ENCODE assay signal across 8 mouse cellular contexts in the genomic region with DNA sequence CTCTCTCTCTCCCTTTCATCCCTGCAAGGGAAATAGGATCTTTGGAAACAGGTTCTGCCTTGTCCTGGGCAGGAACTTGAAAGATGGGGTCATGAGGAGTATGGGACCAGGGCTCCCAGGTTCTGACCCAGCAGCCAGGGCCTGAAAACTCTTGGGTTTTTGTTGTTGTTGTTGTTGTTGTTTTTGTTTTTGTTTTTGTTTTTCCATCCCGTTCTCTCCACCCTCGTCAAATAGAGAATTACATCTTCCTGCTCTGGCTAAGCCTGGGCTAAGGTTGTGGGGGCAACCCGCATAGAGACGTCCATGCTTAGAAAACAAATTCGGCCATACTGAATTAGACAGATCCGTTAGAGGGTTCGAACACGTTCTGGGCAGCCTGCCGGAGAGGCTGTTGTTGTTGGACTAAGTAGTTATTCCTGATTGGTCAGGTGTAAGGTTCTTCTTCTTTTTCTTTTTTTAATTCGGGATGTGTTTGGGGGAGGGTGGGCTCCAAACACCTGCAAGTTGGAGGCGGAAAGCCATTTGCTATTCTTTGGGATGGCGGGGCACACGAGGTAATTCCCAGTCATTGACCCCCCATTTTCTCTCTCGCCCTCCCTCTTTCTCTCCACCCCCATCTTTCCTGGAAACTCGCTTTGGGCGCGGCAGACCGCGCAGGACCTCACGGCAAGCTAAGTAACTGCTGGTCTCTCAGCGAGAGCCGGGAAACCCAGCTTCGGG. TPM values are rescaled to one million over a fixed set of nuclear protein-coding genes. Genes with fewer than 3 reads are reported as not detected.
DNase-seq lines count a peak whose midpoint lies in the region; ATAC-seq and TF ChIP-seq lines count a peak whose summit lies in the region.

No protein-coding gene starts in this region.

- WGBS in lung, embryonic 14.5 days = 3% methylated on average over 23 of the region's 23 CpGs
- 3% methylated on average over 23 of the region's 23 CpGs for WGBS in heart, embryonic 12.5 days
- WGBS in limb, embryonic 14.5 days = 3% methylated on average over 23 of the region's 23 CpGs
- under 1% methylated on average over 23 of the region's 23 CpGs for WGBS in neural tube, embryonic 14.5 days

- peak overlapping the region; percentile 45 for H3K4me3 ChIP-seq in lung, embryonic 14.5 days (ENCODE audit: low read depth, low read length)
- H3K4me3 ChIP-seq in heart, embryonic 12.5 days = peak overlapping the region; percentile 57
- H3K4me3 ChIP-seq in limb, embryonic 14.5 days (replicated peaks; ENCODE audit: low read length) = peak overlapping the region; percentile 15; the same call in 1 of the 2 replicates
- H3K4me3 ChIP-seq in neural tube, embryonic 14.5 days (ENCODE audit: low read depth, low read length) = peak overlapping the region; percentile 13; the same call in 1 of the 2 replicates

- peak overlapping the region; percentile 88 for H3K27ac ChIP-seq in lung, embryonic 14.5 days (ENCODE audit: low read depth)
- H3K27ac ChIP-seq in heart, embryonic 12.5 days (ENCODE audit: poor library complexity, severe bottlenecking) = peak overlapping the region; percentile 89
- H3K27ac ChIP-seq in limb, embryonic 14.5 days (replicated peaks; ENCODE audit: low read depth, low read length) = no peak overlapping the region
- no peak overlapping the region for H3K27ac ChIP-seq in neural tube, embryonic 14.5 days (ENCODE audit: low read depth, low read length)

- H3K9ac ChIP-seq in lung, embryonic 14.5 days = peak overlapping the region; percentile 65
- peak overlapping the region; percentile 74 for H3K9ac ChIP-seq in heart, embryonic 12.5 days
- no peak overlapping the region for H3K9ac ChIP-seq in limb, embryonic 14.5 days (ENCODE audit: low read depth, low read length, severe bottlenecking)
- no peak overlapping the region for H3K9ac ChIP-seq in neural tube, embryonic 14.5 days (replicated peaks; ENCODE audit: low read depth, low read length)

- ATAC-seq in lung, embryonic 14.5 days (ENCODE audit: insufficient read depth) = no peak
- ATAC-seq in heart, embryonic 12.5 days (ENCODE audit: insufficient number of reproducible peaks, low FRiP score) = 0 out of 2 replicates have a peak, but pooled peaks have one; percentile 4
- no peak for ATAC-seq in limb, embryonic 14.5 days (ENCODE audit: low FRiP score, low read depth)
- ATAC-seq in neural tube, embryonic 14.5 days (ENCODE audit: low read depth) = no peak

- peak; percentile 31 for DNase-seq in lung, embryonic 14.5 days
- DNase-seq in lung, postnatal 25 days (ENCODE audit: low spot score) = no peak
- no peak for DNase-seq in limb, embryonic 14.5 days (ENCODE audit: low spot score)
- no peak for DNase-seq in left cerebral cortex, postnatal 25 days (ENCODE audit: low spot score in 2 of 2)
- DNase-seq in yolk sac, embryonic 10.5 days (ENCODE audit: low spot score) = no peak
- no peak for DNase-seq in gastrocnemius, postnatal 14 days

- H3K9me3 ChIP-seq in lung, embryonic 14.5 days (ENCODE audit: low read depth, low read length) = no peaks in the 10 kb centered on the region
- no peaks in the 10 kb centered on the region for H3K9me3 ChIP-seq in heart, embryonic 12.5 days (replicated peaks)
- no peaks in the 10 kb centered on the region for H3K9me3 ChIP-seq in limb, embryonic 14.5 days (ENCODE audit: control insufficient read depth, low read length)
- no peaks in the 10 kb centered on the region for H3K9me3 ChIP-seq in neural tube, embryonic 14.5 days (ENCODE audit: control insufficient read depth, low read length)

- H3K36me3 ChIP-seq in lung, embryonic 14.5 days (ENCODE audit: insufficient read depth) = no peaks in the 10 kb centered on the region
- H3K36me3 ChIP-seq in heart, embryonic 12.5 days = no peaks in the 10 kb centered on the region
- H3K36me3 ChIP-seq in limb, embryonic 14.5 days (ENCODE audit: control insufficient read depth, insufficient read depth, low read length) = no peaks in the 10 kb centered on the region
- no peaks in the 10 kb centered on the region for H3K36me3 ChIP-seq in neural tube, embryonic 14.5 days (ENCODE audit: control insufficient read depth, insufficient read depth, low read length)

- peaks cover 98% of the 10 kb centered on the region for H3K27me3 ChIP-seq in lung, embryonic 14.5 days (ENCODE audit: insufficient read depth, low read length)
- H3K27me3 ChIP-seq in heart, embryonic 12.5 days (replicated peaks) = peaks cover 68% of the 10 kb centered on the region
- peaks cover 98% of the 10 kb centered on the region for H3K27me3 ChIP-seq in limb, embryonic 14.5 days (ENCODE audit: control insufficient read depth, insufficient read depth, low read length)
- H3K27me3 ChIP-seq in neural tube, embryonic 14.5 days (ENCODE audit: control insufficient read depth, insufficient read depth, low read length) = peaks cover 63% of the 10 kb centered on the region

- intact Hi-C loops in left cerebral cortex, postnatal 25 days (cut with DNase I) = loop anchor here (2.0 kb wide), 1 partner anchor 878 kb away; no protein-coding TSS in a partner anchor
- intact Hi-C loops in gastrocnemius, postnatal 14 days (cut with DNase I; ENCODE audit: low total_unique reads) = no loop called here

- no peak for TF ChIP-seq POLR2A in limb, embryonic 14.5 days (IDR thresholded peaks at IDR 0.05; ENCODE audit: borderline replicate concordance, extremely low read depth, insufficient read depth, insufficient read length)

- H3K4me2 ChIP-seq in lung, embryonic 14.5 days = peak overlapping the region; percentile 69
- peak overlapping the region; percentile 74 for H3K4me2 ChIP-seq in heart, embryonic 12.5 days
- H3K4me2 ChIP-seq in limb, embryonic 14.5 days (replicated peaks; ENCODE audit: low read depth, low read length, severe bottlenecking) = 0 out of 2 replicates have a peak overlapping the region, but pooled peaks have one; percentile 14
- H3K4me2 ChIP-seq in neural tube, embryonic 14.5 days (ENCODE audit: low read depth, low read length) = no peak overlapping the region

- H3K4me1 ChIP-seq in lung, embryonic 14.5 days (ENCODE audit: insufficient read depth) = 0 out of 2 replicates have a peak, but pooled peaks cover 3% of the 10 kb centered on the region
- H3K4me1 ChIP-seq in heart, embryonic 12.5 days (replicated peaks) = peaks cover 23% of the 10 kb centered on the region
- H3K4me1 ChIP-seq in limb, embryonic 14.5 days (ENCODE audit: control insufficient read depth, insufficient read depth, low read length) = peaks cover 15% of the 10 kb centered on the region
- H3K4me1 ChIP-seq in neural tube, embryonic 14.5 days (ENCODE audit: control insufficient read depth, insufficient read depth, low read length) = peaks cover 12% of the 10 kb centered on the region; the same call in 1 of the 2 replicates

- no peak for TF ChIP-seq CTCF in lung, embryonic 14.5 days (IDR thresholded peaks at IDR 0.05; ENCODE audit: low read depth)

RNA-seq across cellular contexts. Expression of gene Tal1, which starts 2.8 kb away (rescaled TPM):
- polyA plus RNA-seq in lung, embryonic 14.5 days (2014; fragmentation: Nextera tagmentation; extraction: Ambion mirVana) = 3.3 and 3.4 TPM in 2 replicates
- 6.9 and 8.3 TPM in 2 replicates for polyA plus RNA-seq in heart, embryonic 12.5 days (2016; fragmentation: Nextera tagmentation; extraction: Ambion mirVana)
- polyA plus RNA-seq in limb, embryonic 14.5 days (2012; rRNA removed) = 3.4 and 4.4 TPM in 2 replicates
- 1.6 and 1.7 TPM in 2 replicates for polyA plus RNA-seq in limb, embryonic 14.5 days (2014; fragmentation: Nextera tagmentation; extraction: Ambion mirVana)
- polyA plus RNA-seq in neural tube, embryonic 14.5 days (2014; fragmentation: Nextera tagmentation; extraction: Ambion mirVana) = 2.3 TPM in 2 replicates
- 1 to 10 TPM; 1.2 to 1.5 TPM for total RNA-seq in left cerebral cortex, postnatal 25 days (2021)
- total RNA-seq in gastrocnemius, postnatal 14 days (2021) = 1 to 10 TPM; 1.9 to 2.5 TPM

RNA-seq across cellular contexts. Expression of gene Pdzk1ip1, which starts 29.5 kb away (rescaled TPM):
- polyA plus RNA-seq in lung, embryonic 14.5 days (2014; fragmentation: Nextera tagmentation; extraction: Ambion mirVana) = 13.3 and 15.0 TPM in 2 replicates
- 38.8 and 39.2 TPM in 2 replicates for polyA plus RNA-seq in heart, embryonic 12.5 days (2016; fragmentation: Nextera tagmentation; extraction: Ambion mirVana)
- 11.3 and 12.0 TPM in 2 replicates for polyA plus RNA-seq in limb, embryonic 14.5 days (2012; rRNA removed)
- polyA plus RNA-seq in limb, embryonic 14.5 days (2014; fragmentation: Nextera tagmentation; extraction: Ambion mirVana) = 14.7 and 21.9 TPM in 2 replicates
- polyA plus RNA-seq in neural tube, embryonic 14.5 days (2014; fragmentation: Nextera tagmentation; extraction: Ambion mirVana) = 2.4 and 2.7 TPM in 2 replicates
- total RNA-seq in left cerebral cortex, postnatal 25 days (2021) = 1 to 10 TPM in 1 of 2 experiments, under 1 TPM in 1; 0.71 to 1.1 TPM
- under 1 TPM in 1 of 2 experiments, not detected in 1; 0.57 TPM for total RNA-seq in gastrocnemius, postnatal 14 days (2021)

RNA-seq across cellular contexts. Expression of gene Stil, which starts 59.1 kb away (rescaled TPM):
- 23.3 and 26.0 TPM in 2 replicates for polyA plus RNA-seq in lung, embryonic 14.5 days (2014; fragmentation: Nextera tagmentation; extraction: Ambion mirVana)
- 13.5 and 13.7 TPM in 2 replicates for polyA plus RNA-seq in heart, embryonic 12.5 days (2016; fragmentation: Nextera tagmentation; extraction: Ambion mirVana)
- 16.2 and 18.0 TPM in 2 replicates for polyA plus RNA-seq in limb, embryonic 14.5 days (2012; rRNA removed)
- polyA plus RNA-seq in limb, embryonic 14.5 days (2014; fragmentation: Nextera tagmentation; extraction: Ambion mirVana) = 11.5 and 12.8 TPM in 2 replicates
- 1.3 and 2.6 TPM in 2 replicates for polyA plus RNA-seq in neural tube, embryonic 14.5 days (2014; fragmentation: Nextera tagmentation; extraction: Ambion mirVana)
- total RNA-seq in left cerebral cortex, postnatal 25 days (2021) = under 1 TPM; 0.41 to 0.60 TPM
- total RNA-seq in gastrocnemius, postnatal 14 days (2021) = under 1 TPM; 0.84 to 0.86 TPM

Comparison
In these comparisons a context has a peak if more than half of its experiments do, and no peak if none do; other contexts are left out.
1. H3K27ac ChIP-seq: peak in lung, embryonic 14.5 days (single experiment) and heart, embryonic 12.5 days (single experiment); none in limb, embryonic 14.5 days (single experiment) and neural tube, embryonic 14.5 days (single experiment).
2. H3K9ac ChIP-seq: peak in lung, embryonic 14.5 days (single experiment) and heart, embryonic 12.5 days (single experiment); none in limb, embryonic 14.5 days (single experiment) and neural tube, embryonic 14.5 days (single experiment).
3. Peak in every context shown above with its lines, with median percentiles within 50 percentile points of each other: H3K4me3 ChIP-seq.